Mouse (Mus musculus) megakaryocyte-erythroid progenitor cell, adult 5-6 weeks (primary cell): ENCODE results near the gene Gm20695. TPM values are rescaled to one million over a fixed set of nuclear protein-coding genes. Genes with fewer than 3 reads are reported as not detected.

Source experiments
- total RNA-seq, 2 experiments: library from RNA; stranded (forward) in 1 of 2; stranded (reverse) in 1 of 2; fragments of 200-1000, 215-1000 nt in 1 of 2; fragments of >200 nt in 1 of 2; fragmentation: Nextera tagmentation in 1 of 2; gene quantifications; 2 replicates each; pipeline ENCODE4 v1.2.3; 2014 to 2017

Gene Gm20695
- total RNA-seq, 2 experiments from 2014 or later: 3.1 TPM; not detected in 1

Other genes starting within 250 kb of the Gm20695 start
- gene Mefv, start 166.6 kb upstream of the Gm20695 start, total RNA-seq (2014; fragmentation: Nextera tagmentation): 0.59 TPM in 1 of 2 replicates, not detected in the other
- not detected in 2 replicates for gene Mefv, start 166.6 kb upstream of the Gm20695 start, total RNA-seq (2017)
- 24.1 and 28.4 TPM in 2 replicates for gene Zfp263, start 140.6 kb upstream of the Gm20695 start, total RNA-seq (2014; fragmentation: Nextera tagmentation)
- gene Zfp263, start 140.6 kb upstream of the Gm20695 start, total RNA-seq (2017): 25.6 and 26.6 TPM in 2 replicates
- gene Olfr15, start 53.8 kb upstream of the Gm20695 start, total RNA-seq (2014; fragmentation: Nextera tagmentation): not detected in 2 replicates
- not detected in 2 replicates for gene Olfr15, start 53.8 kb upstream of the Gm20695 start, total RNA-seq (2017)
- gene Zfp174, start 37.4 kb upstream of the Gm20695 start, total RNA-seq (2014; fragmentation: Nextera tagmentation): 1.1 and 1.4 TPM in 2 replicates
- 0.66 and 1.1 TPM in 2 replicates for gene Zfp174, start 37.4 kb upstream of the Gm20695 start, total RNA-seq (2017)
- 30.9 and 56.4 TPM in 2 replicates for gene Naa60, start 12.3 kb upstream of the Gm20695 start, total RNA-seq (2014; fragmentation: Nextera tagmentation)
- 10.1 and 17.4 TPM in 2 replicates for gene Naa60, start 12.3 kb upstream of the Gm20695 start, total RNA-seq (2017)
- gene Zfp597, start 87 bp upstream of the Gm20695 start, total RNA-seq (2014; fragmentation: Nextera tagmentation): 6.8 and 15.6 TPM in 2 replicates
- 11.2 and 11.8 TPM in 2 replicates for gene Zfp597, start 87 bp upstream of the Gm20695 start, total RNA-seq (2017)
- 0.77 and 6.1 TPM in 2 replicates for gene 1700037C18Rik, start 24.0 kb downstream of the Gm20695 start, total RNA-seq (2014; fragmentation: Nextera tagmentation)
- 1.1 and 5.2 TPM in 2 replicates for gene 1700037C18Rik, start 24.0 kb downstream of the Gm20695 start, total RNA-seq (2017)
- 25.1 and 26.2 TPM in 2 replicates for gene Cluap1, start 24.2 kb downstream of the Gm20695 start, total RNA-seq (2014; fragmentation: Nextera tagmentation)
- 47.0 and 81.8 TPM in 2 replicates for gene Cluap1, start 24.2 kb downstream of the Gm20695 start, total RNA-seq (2017)
- 4.6 and 10.1 TPM in 2 replicates for gene Nlrc3, start 92.0 kb downstream of the Gm20695 start, total RNA-seq (2014; fragmentation: Nextera tagmentation)
- 0.66 and 1.4 TPM in 2 replicates for gene Nlrc3, start 92.0 kb downstream of the Gm20695 start, total RNA-seq (2017)
- 45.8 and 61.3 TPM in 2 replicates for gene Slx4, start 119.1 kb downstream of the Gm20695 start, total RNA-seq (2014; fragmentation: Nextera tagmentation)
- 34.7 and 35.6 TPM in 2 replicates for gene Slx4, start 119.1 kb downstream of the Gm20695 start, total RNA-seq (2017)
- not detected in 2 replicates for gene Dnase1, start 152.3 kb downstream of the Gm20695 start, total RNA-seq (2014; fragmentation: Nextera tagmentation)
- gene Dnase1, start 152.3 kb downstream of the Gm20695 start, total RNA-seq (2017): 0.11 and 0.75 TPM in 2 replicates
- gene Trap1, start 193.2 kb downstream of the Gm20695 start, total RNA-seq (2014; fragmentation: Nextera tagmentation): 137 and 143 TPM in 2 replicates
- 152 and 170 TPM in 2 replicates for gene Trap1, start 193.2 kb downstream of the Gm20695 start, total RNA-seq (2017)